Mouse (Mus musculus) frontal cortex, adult (tissue): ENCODE measurements around the gene Dclre1a.
A peak's percentile ranks its signal among the peaks of the same experiment; 100 is the strongest.

ENCODE experiments used
- ATAC-seq: cut with Nextera tagmentation; 2 replicates; pipeline ENCODE4 v1.9.2; 2017; ENCODE audit warnings: mild to moderate bottlenecking, moderate library complexity, mixed read lengths; ENCODE audit not compliant: low TSS enrichment

Gene Dclre1a

GRCm38 (mm10) chr19:56547456-56548229 is at the start of gene Dclre1a:
Gene Dclre1a (minus strand): TSS chr19:56548222.
- ATAC-seq = 0 out of 2 replicates have a peak, but pooled peaks have one; percentile 38

- ATAC-seq = no peak
Measured at GRCm38 (mm10) chr19:56592472-56592871, 44.5 kb upstream of the Dclre1a start.

DNA sequence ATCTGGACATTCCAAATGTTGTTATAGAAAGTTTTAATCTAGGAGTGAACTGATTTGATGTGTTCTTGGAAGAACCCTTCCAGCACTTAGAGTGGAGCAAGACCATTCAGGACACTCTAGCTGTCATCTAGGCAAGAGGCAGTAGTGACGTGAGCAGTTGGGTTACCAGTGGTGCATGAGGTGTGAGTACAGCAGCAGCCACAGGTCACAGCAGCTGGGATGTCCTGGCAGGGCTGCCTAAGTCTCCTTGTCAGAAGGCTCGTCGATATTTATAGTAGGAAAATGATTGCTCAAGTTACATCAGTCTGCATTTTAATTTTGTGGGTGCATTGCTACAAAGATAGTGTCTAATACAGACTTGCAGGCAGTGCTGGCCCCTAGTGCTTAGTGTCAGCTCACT is 42.2 kb upstream of the Dclre1a start:
- ATAC-seq = no peak

- no peak for ATAC-seq
Measured at GRCm38 (mm10) chr19:56589455-56589854, 41.4 kb upstream of the Dclre1a start.

GRCm38 (mm10) chr19:56589008-56589407 is 41.0 kb upstream of the Dclre1a start:
- ATAC-seq = no peak

DNA sequence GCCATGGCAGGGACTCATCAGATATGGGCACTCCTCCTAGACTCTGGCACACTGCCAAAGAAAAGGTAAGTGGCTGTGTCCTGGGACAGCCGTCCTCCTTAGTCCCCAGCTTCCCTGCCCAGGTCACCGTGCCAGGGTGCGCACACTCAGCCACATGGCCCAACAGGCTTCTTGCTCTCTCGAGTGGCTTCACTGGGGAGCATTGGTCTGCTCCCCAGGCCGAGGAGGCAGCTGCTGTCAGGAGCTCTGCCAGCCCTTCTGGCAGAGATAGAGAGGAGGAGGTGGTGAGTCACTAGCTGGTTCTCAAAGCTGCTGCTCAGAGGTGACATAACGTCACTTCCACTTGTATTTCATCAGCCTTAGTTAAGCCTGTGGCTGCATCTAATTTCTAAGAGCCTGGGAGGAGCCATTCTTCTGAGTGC is 40.2 kb upstream of the Dclre1a start:
- ATAC-seq = peak; percentile 96

- ATAC-seq = no peak
Measured at GRCm38 (mm10) chr19:56586320-56586719, 38.3 kb upstream of the Dclre1a start.

- ATAC-seq = no peak
Measured at GRCm38 (mm10) chr19:56584288-56584687, 36.3 kb upstream of the Dclre1a start.

GRCm38 (mm10) chr19:56583785-56584184 is 35.8 kb upstream of the Dclre1a start:
- no peak for ATAC-seq

DNA sequence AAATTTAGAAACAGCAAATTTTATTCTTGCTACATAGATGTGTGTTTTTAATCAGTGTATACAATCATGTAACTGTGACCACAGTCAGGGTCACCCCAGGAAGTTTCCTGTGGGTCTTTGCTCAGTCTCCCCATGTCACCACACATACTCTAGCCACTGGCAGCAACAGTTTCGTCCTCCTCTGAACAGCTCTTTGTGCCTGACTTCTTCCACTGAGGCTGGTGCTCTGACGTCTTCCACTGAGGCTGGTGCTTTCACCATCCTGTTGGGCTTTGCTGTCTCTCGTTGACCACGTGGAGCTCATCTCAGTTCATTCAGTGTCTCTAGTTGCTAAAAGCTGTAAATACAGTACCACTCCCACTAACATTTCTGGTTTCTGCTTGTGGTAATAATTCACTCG is 34.0 kb upstream of the Dclre1a start:
- no peak; the same call in 1 of the 2 replicates for ATAC-seq

DNA sequence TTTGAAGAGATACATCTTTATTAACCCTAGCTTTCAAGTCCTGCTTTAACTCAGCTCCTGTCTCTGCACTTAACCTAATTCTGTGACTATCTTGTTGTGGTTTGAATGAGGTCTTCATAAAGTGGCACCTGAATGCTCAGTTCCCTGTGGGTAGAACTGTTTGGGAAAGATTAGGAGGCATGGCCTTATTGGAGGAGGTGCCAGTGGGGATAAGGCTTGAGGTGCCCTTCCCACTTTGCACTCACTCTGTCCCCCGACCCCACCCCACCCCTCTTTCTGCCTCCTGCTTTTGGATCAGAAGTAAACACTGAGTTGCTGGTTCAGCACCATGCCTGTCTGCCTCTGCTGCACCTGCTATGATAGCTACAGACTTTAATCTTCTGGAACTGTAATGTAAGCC is 29.8 kb upstream of the Dclre1a start:
- no peak for ATAC-seq

DNA sequence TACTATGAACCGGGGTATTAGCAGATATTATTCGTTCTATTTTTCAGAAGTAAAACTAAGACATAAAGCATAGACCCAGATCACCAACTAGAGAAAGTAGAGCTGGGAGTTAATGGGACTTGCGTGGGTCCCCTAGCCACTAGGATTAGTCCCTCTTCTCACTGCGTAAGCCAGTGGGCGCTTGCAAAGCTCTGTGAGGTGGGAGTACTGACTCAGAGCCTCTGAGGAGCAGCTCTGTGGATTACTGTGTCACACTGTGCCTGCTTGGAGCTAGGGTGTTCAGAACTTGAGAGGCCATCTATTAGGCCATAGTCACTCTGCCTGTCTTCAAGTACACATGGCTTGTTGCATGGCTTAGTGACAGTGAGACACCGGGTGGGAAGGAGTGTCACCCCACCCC is 25.2 kb upstream of the Dclre1a start:
- peak; percentile 99 for ATAC-seq

GRCm38 (mm10) chr19:56571913-56572312 is 23.9 kb upstream of the Dclre1a start:
- ATAC-seq = 0 out of 2 replicates have a peak, but pooled peaks have one; percentile 18

- no peak for ATAC-seq
Measured at GRCm38 (mm10) chr19:56571234-56571633, 23.2 kb upstream of the Dclre1a start.

DNA sequence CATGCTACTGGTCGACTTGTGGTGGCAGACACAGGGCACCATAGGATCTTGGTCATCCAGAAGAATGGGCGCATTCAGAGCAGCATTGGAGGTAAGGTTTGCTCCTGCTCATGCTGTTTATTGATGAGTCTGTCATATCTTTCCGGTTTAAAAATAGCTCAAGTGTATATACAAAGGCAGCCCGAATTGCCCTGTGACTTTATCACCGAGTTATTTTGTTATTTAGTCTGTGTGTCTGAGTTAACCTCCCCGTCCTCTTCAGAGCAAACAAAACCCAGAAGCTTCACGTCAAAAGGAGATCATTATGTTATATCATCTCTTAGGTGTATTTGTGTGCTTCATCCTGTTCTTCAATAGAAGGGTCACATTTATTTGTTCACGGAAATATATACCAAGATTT is 22.8 kb upstream of the Dclre1a start:
- no peak for ATAC-seq

- no peak for ATAC-seq
Measured at GRCm38 (mm10) chr19:56566940-56567339, 18.9 kb upstream of the Dclre1a start.

GRCm38 (mm10) chr19:56566041-56566440 is 18.0 kb upstream of the Dclre1a start:
- ATAC-seq = peak; percentile 89

DNA sequence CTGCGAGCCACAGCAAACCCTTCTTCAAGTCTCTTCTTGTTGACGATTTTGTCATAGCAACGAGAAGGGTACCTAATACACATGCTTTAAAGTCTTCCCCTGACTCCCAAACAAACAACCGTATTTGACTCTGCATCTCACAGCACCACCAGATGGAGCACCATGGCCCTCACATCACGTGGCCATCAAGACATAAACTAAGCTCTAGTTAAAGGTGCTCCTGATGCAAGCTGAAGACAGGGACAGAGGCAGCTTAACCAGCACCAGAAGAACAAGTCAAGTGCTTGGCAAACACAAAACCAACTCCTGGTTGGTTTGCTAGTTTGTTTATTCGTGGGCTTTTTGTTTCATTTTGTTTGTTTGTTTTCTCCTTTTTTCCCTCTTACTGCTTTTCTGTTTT is 17.3 kb upstream of the Dclre1a start:
- 0 out of 2 replicates have a peak, but pooled peaks have one; percentile 18 for ATAC-seq

DNA sequence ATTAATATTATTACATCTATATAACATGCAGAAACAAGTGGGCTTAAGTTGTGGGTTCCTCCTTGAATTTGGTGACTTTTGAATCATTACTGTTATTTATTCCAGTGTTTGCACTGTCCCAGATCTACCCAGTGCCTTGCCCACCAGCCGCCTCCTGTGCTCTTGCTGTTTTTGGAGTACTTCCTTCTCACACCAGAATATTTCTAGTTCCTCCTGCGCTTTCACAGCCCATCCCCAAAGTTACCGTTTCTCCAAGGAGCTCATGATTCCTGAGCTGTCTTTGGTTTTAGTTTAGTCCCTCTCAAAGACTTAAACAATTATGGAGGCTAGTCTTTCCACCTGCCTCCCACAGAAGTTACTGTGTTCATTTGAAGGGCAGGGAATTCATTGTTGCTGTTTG is 15.4 kb upstream of the Dclre1a start:
- ATAC-seq = peak; percentile 81

DNA sequence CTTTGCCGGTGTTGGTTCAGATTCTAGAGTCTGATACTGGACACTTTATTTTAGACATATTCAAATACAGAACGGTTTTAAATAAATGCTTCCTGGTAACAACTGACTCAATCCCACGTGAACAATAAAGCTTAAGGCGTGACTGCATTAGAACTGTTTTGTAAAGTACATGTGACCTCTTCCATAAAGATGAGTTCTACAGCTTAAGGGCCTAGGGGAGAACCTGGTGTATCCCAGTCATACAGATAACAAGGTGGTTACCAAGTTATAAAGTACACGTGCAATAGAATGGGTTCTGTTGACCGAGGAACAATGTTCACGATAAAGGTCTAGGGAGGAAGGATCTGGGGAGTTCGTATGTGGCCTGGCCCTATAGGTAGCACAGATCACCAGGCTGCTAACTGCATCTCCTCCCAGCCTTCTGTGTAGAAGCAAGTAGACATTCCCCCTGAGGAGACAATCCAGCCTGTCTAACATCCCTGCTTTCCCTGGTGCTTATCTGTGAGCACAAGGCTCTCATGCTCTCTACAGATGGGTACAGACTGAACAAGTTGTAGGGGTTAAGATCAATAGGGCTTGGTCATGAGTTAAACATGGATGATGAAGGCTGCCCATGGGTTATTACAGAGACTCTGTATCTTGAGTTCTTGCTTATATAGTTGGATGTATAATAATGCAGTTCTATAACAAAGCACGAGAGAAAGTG is 14.6 kb upstream of the Dclre1a start:
- no peak for ATAC-seq

- no peak for ATAC-seq
Measured at GRCm38 (mm10) chr19:56555972-56556371, 8.0 kb upstream of the Dclre1a start.

DNA sequence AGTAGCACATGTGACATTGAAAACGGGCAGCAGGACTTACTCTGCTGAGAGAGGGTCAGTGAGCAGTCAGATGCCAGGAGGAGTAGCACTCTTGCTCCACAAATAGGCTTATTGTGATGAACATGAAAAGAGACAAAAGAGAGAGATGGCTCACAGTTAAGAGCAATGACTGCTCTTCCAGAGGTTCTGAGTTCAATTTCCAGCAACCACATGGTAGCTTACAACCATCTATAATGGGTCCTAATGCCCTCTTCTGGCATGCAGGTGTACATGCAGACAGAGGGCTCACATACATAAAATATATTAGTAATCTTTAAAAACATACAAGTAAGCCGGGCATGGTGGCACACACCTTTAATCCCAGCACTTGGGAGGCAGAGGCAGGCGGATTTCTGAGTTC is 5.2 kb upstream of the Dclre1a start:
- no peak for ATAC-seq
